Mouse (Mus musculus): ENCODE measurements around the gene Ehd2. TPM values are rescaled to one million over a fixed set of nuclear protein-coding genes. Genes with fewer than 3 reads are reported as not detected.

Gene Ehd2
- polyA plus RNA-seq, 1 experiment, result 9.7 TPM

DNA sequence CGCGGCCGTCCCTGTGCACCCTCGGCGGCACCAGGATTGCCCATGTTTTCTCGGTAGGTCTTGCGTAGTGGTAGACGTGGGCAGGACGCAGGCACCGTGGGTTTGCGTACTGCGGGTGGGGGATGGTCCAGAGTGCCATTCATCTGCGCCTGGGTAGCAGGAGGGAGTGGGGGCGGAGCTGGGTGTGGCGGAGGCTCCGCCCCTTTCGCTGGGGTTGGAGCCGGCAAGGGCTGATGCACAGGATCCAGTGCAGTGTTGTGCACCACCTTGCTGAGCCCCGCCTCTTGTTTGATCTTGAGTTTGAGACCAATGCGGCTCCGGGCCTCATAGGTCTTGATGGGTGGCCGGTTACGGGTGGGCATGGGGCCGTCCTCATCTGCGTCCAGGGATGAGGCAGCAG, 4.9 kb upstream of the Ehd2 start:
- no peak for DNase-seq (ENCODE audit: low read depth)
- TF ChIP-seq POLR2A (IDR thresholded peaks at IDR 0.05; ENCODE audit: borderline replicate concordance, extremely low read depth, insufficient read depth, insufficient read length, poor library complexity, severe bottlenecking), result no peak
- no peak for TF ChIP-seq CTCF (IDR thresholded peaks at IDR 0.05; ENCODE audit: borderline replicate concordance, extremely low read depth, insufficient read depth, insufficient read length)

DNA sequence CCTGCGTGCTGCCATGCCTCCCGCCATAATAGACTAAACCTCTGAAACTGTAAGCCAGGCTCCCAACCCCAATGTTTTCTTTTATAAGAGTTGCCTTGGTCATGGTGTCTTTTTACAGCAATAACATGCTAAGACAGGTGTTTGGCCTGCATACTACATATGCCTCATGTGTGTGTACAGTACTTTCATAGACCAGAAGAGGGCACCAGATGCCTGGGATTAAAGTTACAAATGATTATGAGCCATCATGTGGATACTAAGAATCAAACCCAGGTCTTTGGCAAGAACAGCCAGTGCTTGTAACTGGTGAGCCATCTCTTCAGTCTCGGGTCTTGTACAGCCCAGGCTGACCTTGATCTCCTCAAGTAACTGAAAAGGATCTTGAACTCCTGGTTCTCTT, 2.3 kb upstream of the Ehd2 start:
- TF ChIP-seq POLR2A (IDR thresholded peaks at IDR 0.05; ENCODE audit: borderline replicate concordance, extremely low read depth, insufficient read depth, insufficient read length, poor library complexity, severe bottlenecking) (no peak), CTCF (IDR thresholded peaks at IDR 0.05; ENCODE audit: borderline replicate concordance, extremely low read depth, insufficient read depth, insufficient read length) (0 out of 2 replicates have a peak, but pooled peaks have one; percentile 3)
- no peak for DNase-seq (ENCODE audit: low read depth)

DNA sequence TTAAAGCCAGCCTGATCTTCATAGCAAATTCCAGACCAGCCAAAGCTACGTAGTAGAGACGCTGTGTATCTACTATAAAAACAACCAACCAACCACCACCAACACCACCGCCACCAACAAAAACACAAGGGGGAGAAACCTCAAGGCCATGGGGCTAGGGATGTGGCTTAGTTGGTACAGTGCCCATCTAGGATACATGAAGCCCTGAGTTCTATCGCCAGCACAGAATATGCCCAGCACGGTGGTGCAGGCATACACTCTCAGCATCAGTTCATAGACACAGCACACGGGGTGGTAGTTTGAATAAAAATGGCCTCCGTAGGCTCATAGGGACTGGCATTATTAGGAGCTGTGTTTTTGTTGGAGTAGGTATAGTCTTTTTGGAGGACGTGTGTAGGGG, 955 bp upstream of the Ehd2 start:
- TF ChIP-seq POLR2A (IDR thresholded peaks at IDR 0.05; ENCODE audit: borderline replicate concordance, extremely low read depth, insufficient read depth, insufficient read length, poor library complexity, severe bottlenecking) (no peak), CTCF (IDR thresholded peaks at IDR 0.05; ENCODE audit: borderline replicate concordance, extremely low read depth, insufficient read depth, insufficient read length) (no peak)
- DNase-seq (ENCODE audit: low read depth), result no peak

DNA sequence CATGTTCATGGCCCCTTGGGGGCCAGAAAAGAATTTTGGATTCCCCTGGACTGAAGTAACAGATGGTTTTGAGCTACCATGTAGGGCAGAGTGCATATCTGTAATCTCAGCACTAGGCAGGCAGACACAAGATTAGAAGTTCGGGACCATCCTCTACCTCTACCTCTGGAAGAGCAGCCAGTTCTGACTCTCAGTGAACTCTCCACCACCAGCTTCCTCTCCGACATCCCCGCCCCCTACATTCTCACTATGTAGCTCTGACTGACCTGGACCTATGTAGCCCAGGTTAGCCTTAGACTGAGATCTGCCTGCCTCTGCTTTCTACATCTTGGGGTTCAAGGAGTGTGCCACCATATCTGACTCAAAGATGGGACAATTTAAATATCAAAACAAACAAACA, 878 bp downstream of the Ehd2 start:
- TF ChIP-seq CTCF (IDR thresholded peaks at IDR 0.05; ENCODE audit: borderline replicate concordance, extremely low read depth, insufficient read depth, insufficient read length) (no peak), POLR2A (IDR thresholded peaks at IDR 0.05; ENCODE audit: borderline replicate concordance, extremely low read depth, insufficient read depth, insufficient read length, poor library complexity, severe bottlenecking) (no peak)
- no peak for DNase-seq (ENCODE audit: low read depth)

DNA sequence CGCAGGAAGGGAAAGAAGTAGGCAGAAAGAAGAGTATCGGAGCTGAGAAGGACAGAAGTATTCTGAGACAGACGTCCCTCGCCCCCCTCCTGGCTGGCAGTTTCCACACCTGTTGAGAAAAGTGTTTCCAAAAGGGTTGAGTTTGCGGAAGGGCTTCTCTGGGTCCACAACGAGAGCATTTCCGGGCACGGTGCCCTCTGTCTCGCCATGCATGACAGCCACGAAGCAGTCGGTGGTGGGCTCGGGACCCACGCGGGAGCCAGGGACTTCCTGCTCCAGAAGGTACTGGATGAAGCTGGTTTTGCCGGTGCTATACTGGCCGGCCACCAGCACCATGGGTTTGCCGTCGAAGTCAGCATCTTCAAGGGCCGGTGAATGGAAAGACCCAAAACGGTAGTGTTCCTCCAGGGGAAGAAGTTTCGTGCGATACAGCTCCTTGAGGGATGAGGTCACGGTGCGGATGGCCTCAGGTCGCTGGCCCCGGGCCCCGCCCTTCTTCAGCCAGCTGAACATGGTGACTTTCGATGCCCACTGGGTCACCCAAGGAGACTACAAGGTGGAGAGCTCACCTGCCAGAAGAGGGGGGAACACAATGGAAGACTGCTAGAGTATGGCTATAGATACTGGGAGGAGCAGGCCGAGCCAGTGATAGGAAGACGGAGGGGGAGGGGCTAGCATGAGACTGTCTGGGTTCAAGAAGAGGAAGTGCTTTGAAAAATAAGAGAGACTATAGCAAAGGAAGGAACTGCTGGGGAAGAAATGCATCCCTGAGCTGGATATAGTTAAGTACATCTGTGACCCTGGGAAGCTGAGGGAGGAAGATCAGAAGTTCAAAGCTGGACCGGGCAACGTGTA, 3.3 kb downstream of the Ehd2 start:
- no peak for DNase-seq (ENCODE audit: low read depth)
- no peak for TF ChIP-seq CTCF (IDR thresholded peaks at IDR 0.05; ENCODE audit: borderline replicate concordance, extremely low read depth, insufficient read depth, insufficient read length)
- no peak for TF ChIP-seq POLR2A (IDR thresholded peaks at IDR 0.05; ENCODE audit: borderline replicate concordance, extremely low read depth, insufficient read depth, insufficient read length, poor library complexity, severe bottlenecking)

DNA sequence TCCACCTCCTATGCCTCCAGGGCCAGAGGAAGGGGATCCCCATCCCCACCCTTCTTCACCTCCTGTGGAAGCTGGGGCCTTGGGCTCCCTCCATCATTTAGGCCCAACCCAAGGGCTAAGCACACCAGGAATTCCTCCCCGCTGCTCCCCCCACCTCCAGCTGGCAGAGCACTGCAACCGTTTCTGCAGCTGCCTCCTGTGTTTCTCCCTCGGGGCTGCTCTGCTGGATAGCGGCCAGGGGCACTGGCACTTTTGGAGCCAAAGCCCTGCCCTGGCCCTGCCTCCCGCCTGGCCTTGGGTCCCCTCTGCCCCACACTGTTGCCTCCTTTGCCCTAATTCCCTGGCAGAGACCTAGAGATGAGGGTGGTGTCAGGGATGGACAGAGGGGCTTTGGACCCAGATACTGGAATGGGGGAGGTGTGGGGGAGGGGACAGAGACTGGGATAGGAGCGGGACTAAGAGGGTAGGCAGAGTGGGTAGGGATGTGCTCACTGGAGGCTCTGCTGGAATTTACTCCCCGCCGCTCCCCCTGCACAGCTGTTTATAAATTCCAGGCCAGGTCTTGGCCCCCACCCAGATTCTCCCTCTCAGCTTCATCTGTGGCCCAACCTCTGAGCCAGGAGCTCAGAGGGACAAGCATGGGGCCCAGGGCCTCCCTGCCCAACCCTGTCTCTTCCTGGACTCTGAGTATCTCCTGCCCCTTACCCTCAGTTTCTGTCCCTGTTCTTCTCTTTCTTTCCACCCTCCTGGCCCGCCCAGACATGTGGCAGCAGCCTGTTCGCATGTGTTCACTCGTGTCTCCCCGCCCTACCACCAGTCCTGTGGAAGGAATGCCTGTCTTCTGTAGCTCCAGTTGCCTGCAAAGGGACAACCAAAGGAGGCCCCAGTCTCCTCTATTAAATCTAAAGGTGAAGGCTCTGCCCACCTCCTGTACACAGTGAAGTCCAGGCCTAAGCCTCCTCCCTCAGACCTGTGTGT, 4.8 kb downstream of the Ehd2 start:
- peak; percentile 71 for DNase-seq (ENCODE audit: low read depth)

DNA sequence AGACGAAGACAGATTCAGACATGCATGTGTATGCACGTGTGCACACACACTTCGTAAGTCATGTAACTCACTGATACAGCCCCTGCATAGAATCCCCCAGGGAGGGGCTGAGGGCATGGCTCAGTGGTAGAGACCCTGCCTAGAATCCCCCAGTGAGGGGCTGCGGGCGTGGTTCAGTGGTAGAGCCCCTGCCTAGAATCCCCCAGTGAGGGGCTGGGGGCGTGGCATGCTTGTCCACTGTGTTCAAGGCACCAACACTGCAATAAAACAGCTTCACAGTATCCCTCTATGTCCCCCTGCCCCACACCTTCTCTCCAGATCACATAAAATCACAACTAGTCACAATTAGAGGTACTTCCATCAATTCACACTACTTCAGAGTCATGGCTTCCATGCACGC, 5.6 kb downstream of the Ehd2 start:
- no peak for TF ChIP-seq CTCF (IDR thresholded peaks at IDR 0.05; ENCODE audit: borderline replicate concordance, extremely low read depth, insufficient read depth, insufficient read length)
- TF ChIP-seq POLR2A (IDR thresholded peaks at IDR 0.05; ENCODE audit: borderline replicate concordance, extremely low read depth, insufficient read depth, insufficient read length, poor library complexity, severe bottlenecking), result no peak
- no peak for DNase-seq (ENCODE audit: low read depth)

More for the DNA sequence above, 4.8 kb downstream of the Ehd2 start:
- TF ChIP-seq POLR2A (IDR thresholded peaks at IDR 0.05; ENCODE audit: borderline replicate concordance, extremely low read depth, insufficient read depth, insufficient read length, poor library complexity, severe bottlenecking), result no peak
- no peak for TF ChIP-seq CTCF (IDR thresholded peaks at IDR 0.05; ENCODE audit: borderline replicate concordance, extremely low read depth, insufficient read depth, insufficient read length)

DNA sequence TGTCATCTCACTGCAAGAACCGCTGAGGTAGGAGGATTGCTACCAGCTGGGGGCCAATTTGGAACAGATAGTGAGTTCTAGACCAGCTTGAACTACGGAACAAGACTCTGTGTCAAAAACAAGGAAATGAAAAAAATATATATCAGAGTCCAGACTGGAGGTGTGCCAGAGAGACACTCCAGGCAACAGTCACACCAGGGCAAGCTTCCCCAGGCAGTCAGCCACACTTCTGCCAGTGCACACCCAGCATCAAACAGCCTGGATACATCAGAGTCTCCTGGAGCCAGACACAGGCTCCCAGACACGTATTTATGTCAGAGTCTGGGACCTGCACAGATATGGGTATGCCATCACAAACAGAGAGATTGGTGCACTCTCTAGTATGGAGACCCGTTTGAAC, 6.1 kb downstream of the Ehd2 start:
- DNase-seq (ENCODE audit: low read depth), result no peak
- no peak for TF ChIP-seq POLR2A (IDR thresholded peaks at IDR 0.05; ENCODE audit: borderline replicate concordance, extremely low read depth, insufficient read depth, insufficient read length, poor library complexity, severe bottlenecking)
- no peak for TF ChIP-seq CTCF (IDR thresholded peaks at IDR 0.05; ENCODE audit: borderline replicate concordance, extremely low read depth, insufficient read depth, insufficient read length)

DNA sequence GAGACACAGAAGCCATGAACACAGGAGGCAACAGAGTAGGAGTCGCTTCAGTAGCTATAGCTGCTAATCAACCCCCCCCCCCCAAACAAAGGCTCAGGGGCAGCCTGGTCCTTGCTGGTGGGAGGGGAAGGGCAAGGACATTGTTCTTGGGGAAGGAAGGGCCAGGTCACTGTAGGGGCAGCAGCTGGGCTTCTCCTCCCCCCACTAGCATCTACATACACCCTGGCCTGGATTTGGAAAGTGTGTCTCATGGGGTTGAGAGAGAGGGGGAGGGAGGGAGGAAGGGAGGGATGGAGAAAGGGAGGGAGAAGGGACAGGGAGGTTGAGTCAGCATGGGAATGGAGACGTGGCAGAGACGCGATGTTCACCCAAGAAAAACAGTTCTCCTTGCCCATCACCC, 6.7 kb downstream of the Ehd2 start:
- DNase-seq (ENCODE audit: low read depth), result no peak
- no peak for TF ChIP-seq CTCF (IDR thresholded peaks at IDR 0.05; ENCODE audit: borderline replicate concordance, extremely low read depth, insufficient read depth, insufficient read length)
- TF ChIP-seq POLR2A (IDR thresholded peaks at IDR 0.05; ENCODE audit: borderline replicate concordance, extremely low read depth, insufficient read depth, insufficient read length, poor library complexity, severe bottlenecking), result no peak

DNA sequence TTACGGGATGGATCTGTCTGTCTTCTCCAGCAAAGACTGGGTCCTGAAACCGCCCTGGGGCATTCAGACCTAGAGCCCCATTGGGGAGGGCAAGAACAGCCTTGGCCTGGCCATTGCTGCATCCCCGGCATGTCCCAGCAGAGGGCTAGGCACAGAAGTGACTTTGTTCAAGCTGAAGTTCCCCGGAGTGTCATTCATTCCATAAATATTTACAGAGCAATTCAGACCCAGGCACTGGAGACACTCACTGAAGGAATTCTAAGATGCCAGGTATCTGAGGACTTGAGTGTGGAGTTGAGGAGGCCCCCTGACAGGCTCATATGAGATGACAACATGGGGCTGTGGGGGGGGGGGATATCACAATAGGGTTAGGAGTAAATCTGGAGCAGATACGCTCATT, 11.2 kb downstream of the Ehd2 start:
- DNase-seq (ENCODE audit: low read depth), result no peak
- TF ChIP-seq POLR2A (IDR thresholded peaks at IDR 0.05; ENCODE audit: borderline replicate concordance, extremely low read depth, insufficient read depth, insufficient read length, poor library complexity, severe bottlenecking) (no peak), CTCF (IDR thresholded peaks at IDR 0.05; ENCODE audit: borderline replicate concordance, extremely low read depth, insufficient read depth, insufficient read length) (no peak)

DNA sequence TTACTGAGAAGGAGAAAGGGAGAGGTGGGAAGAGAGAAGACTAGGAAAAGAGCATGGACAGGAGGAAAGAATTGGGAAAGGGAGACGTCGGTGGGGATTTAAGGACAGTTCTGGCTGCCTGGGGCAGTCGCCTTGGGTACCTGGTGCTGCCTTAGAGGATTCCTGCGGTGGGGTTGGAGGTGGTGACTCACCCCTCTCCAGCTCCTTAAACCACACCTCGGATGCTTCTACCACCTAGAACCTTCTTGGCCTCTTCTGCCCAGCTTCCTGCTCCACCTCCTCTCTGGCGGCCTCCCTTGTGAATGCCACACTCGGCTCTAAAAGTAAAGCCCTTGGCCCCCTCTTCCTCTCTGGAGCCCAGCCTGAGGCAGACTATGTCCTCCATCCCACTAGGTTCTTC, 11.9 kb downstream of the Ehd2 start:
- TF ChIP-seq CTCF (IDR thresholded peaks at IDR 0.05; ENCODE audit: borderline replicate concordance, extremely low read depth, insufficient read depth, insufficient read length) (no peak), POLR2A (IDR thresholded peaks at IDR 0.05; ENCODE audit: borderline replicate concordance, extremely low read depth, insufficient read depth, insufficient read length, poor library complexity, severe bottlenecking) (no peak)
- DNase-seq (ENCODE audit: low read depth), result no peak
